Mouse (Mus musculus): Measurements from ENCODE around the gene Ap3s2. TPM values are rescaled to one million over a fixed set of nuclear protein-coding genes. Genes with fewer than 3 reads are reported as not detected.

The Ap3s2 gene
- polyA plus RNA-seq, 1 experiment from 2014 or later, result 51.0 TPM

DNA sequence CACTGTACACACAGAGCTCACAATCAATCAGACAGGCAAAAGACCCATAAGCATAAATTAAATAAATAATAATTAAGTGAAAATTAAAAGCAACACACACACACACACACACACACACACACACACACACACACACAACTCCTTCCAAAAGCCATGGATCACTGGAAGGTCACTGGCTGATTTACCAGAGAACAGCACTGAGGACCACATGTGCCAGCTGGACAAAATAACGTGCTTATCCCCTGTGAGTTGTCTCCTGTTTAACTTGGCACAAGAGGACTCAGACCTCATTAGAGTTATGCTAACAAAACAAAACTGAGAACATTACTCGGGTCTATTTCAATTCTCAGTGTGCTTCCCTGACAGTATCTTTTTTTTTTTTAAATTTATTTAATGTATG, 13.1 kb downstream of the Ap3s2 start:
- Histone ChIP-seq H3K4me3 (no peak overlapping the region), H3K4me1 (replicated peaks) (no peaks in the 10 kb centered on the region), H3K4me2 (no peak overlapping the region), H3K9ac (no peak overlapping the region), H3K27me3 (no peaks in the 10 kb centered on the region), H3K9me3 (no peaks in the 10 kb centered on the region), H3K36me3 (peaks cover 82% of the 10 kb centered on the region), H3K27ac (no peak overlapping the region)
- no peak for ATAC-seq (ENCODE audit: low FRiP score)
- WGBS, result 72% methylated on average over 2 of the region's 2 CpGs

- Histone ChIP-seq H3K36me3 (peaks cover 84% of the 10 kb centered on the region), H3K9me3 (no peaks in the 10 kb centered on the region), H3K4me2 (no peak overlapping the region), H3K4me1 (replicated peaks) (no peaks in the 10 kb centered on the region), H3K27ac (no peak overlapping the region), H3K4me3 (no peak overlapping the region), H3K27me3 (no peaks in the 10 kb centered on the region), H3K9ac (no peak overlapping the region)
- no peak for ATAC-seq (ENCODE audit: low FRiP score)
- WGBS, result 95% methylated on average over 3 of the region's 3 CpGs
Observed at GRCm38 (mm10) chr7:79906914-79907313, 13.5 kb downstream of the Ap3s2 start.

GRCm38 (mm10) chr7:79905193-79905592, 15.3 kb downstream of the Ap3s2 start:
- no peaks in the 10 kb centered on the region for H3K4me1 ChIP-seq (replicated peaks)

GRCm38 (mm10) chr7:79903160-79903792, 17.2 kb downstream of the Ap3s2 start:
- Histone ChIP-seq H3K27me3 (no peaks in the 10 kb centered on the region), H3K4me2 (no peak overlapping the region), H3K9ac (no peak overlapping the region), H3K27ac (no peak overlapping the region), H3K36me3 (peaks cover 86% of the 10 kb centered on the region), H3K4me1 (replicated peaks) (no peaks in the 10 kb centered on the region), H3K4me3 (no peak overlapping the region), H3K9me3 (no peaks in the 10 kb centered on the region)
- WGBS, result 96% methylated on average over 8 of the region's 8 CpGs
- no peak for ATAC-seq (ENCODE audit: low FRiP score)

More at GRCm38 (mm10) chr7:79905193-79905592, 15.3 kb downstream of the Ap3s2 start:
- no peak overlapping the region for H3K4me2 ChIP-seq
- no peak overlapping the region for H3K9ac ChIP-seq
- WGBS, result 95% methylated on average over 4 of the region's 4 CpGs
- H3K36me3 ChIP-seq, result peaks cover 87% of the 10 kb centered on the region
- H3K27ac ChIP-seq, result no peak overlapping the region
- ATAC-seq (ENCODE audit: low FRiP score), result no peak
- no peak overlapping the region for H3K4me3 ChIP-seq
- H3K27me3 ChIP-seq, result no peaks in the 10 kb centered on the region
- no peaks in the 10 kb centered on the region for H3K9me3 ChIP-seq

- ATAC-seq (ENCODE audit: low FRiP score), result no peak
Observed at GRCm38 (mm10) chr7:79900753-79901152, 19.7 kb downstream of the Ap3s2 start.

GRCm38 (mm10) chr7:79895225-79895624, 25.2 kb downstream of the Ap3s2 start:
- H3K4me2 ChIP-seq, result no peak overlapping the region
- H3K4me3 ChIP-seq, result no peak overlapping the region
- no peak for ATAC-seq (ENCODE audit: low FRiP score)
- WGBS, result 79% methylated on average over 3 of the region's 3 CpGs
- no peaks in the 10 kb centered on the region for H3K9me3 ChIP-seq
- no peak overlapping the region for H3K9ac ChIP-seq
- no peak overlapping the region for H3K27ac ChIP-seq
- H3K4me1 ChIP-seq (replicated peaks), result no peaks in the 10 kb centered on the region
- no peaks in the 10 kb centered on the region for H3K27me3 ChIP-seq
- H3K36me3 ChIP-seq, result peaks cover 76% of the 10 kb centered on the region

More at GRCm38 (mm10) chr7:79900753-79901152, 19.7 kb downstream of the Ap3s2 start:
- H3K27ac ChIP-seq, result no peak overlapping the region
- no peak overlapping the region for H3K4me3 ChIP-seq
- 97% methylated on average over 6 of the region's 6 CpGs for WGBS
- no peaks in the 10 kb centered on the region for H3K27me3 ChIP-seq
- no peaks in the 10 kb centered on the region for H3K9me3 ChIP-seq
- H3K9ac ChIP-seq, result no peak overlapping the region
- peaks cover 82% of the 10 kb centered on the region for H3K36me3 ChIP-seq
- no peak overlapping the region for H3K4me2 ChIP-seq
- no peaks in the 10 kb centered on the region for H3K4me1 ChIP-seq (replicated peaks)

GRCm38 (mm10) chr7:79894790-79895189, 25.7 kb downstream of the Ap3s2 start:
- Histone ChIP-seq H3K27ac (no peak overlapping the region), H3K4me3 (no peak overlapping the region), H3K9ac (no peak overlapping the region), H3K27me3 (no peaks in the 10 kb centered on the region), H3K36me3 (peaks cover 75% of the 10 kb centered on the region), H3K9me3 (no peaks in the 10 kb centered on the region), H3K4me2 (no peak overlapping the region), H3K4me1 (replicated peaks) (no peaks in the 10 kb centered on the region)
- ATAC-seq (ENCODE audit: low FRiP score), result no peak
- WGBS, result 100% methylated on average over 1 of the region's 1 CpGs

- H3K27me3 ChIP-seq, result no peaks in the 10 kb centered on the region
- 88% methylated on average over 6 of the region's 6 CpGs for WGBS
- H3K4me1 ChIP-seq (replicated peaks), result no peaks in the 10 kb centered on the region
- no peak overlapping the region for H3K27ac ChIP-seq
- no peak for ATAC-seq (ENCODE audit: low FRiP score)
- H3K4me2 ChIP-seq, result no peak overlapping the region
- H3K9ac ChIP-seq, result no peak overlapping the region
- H3K4me3 ChIP-seq, result no peak overlapping the region
- no peaks in the 10 kb centered on the region for H3K9me3 ChIP-seq
- H3K36me3 ChIP-seq, result peaks cover 65% of the 10 kb centered on the region
Observed at GRCm38 (mm10) chr7:79892576-79893428, 27.6 kb downstream of the Ap3s2 start.

- Histone ChIP-seq H3K27me3 (no peaks in the 10 kb centered on the region), H3K27ac (no peak overlapping the region), H3K36me3 (peaks cover 58% of the 10 kb centered on the region), H3K4me2 (no peak overlapping the region), H3K9me3 (no peaks in the 10 kb centered on the region), H3K4me3 (no peak overlapping the region), H3K9ac (no peak overlapping the region), H3K4me1 (replicated peaks) (no peaks in the 10 kb centered on the region)
- 89% methylated on average over 15 of the region's 15 CpGs for WGBS
- no peak for ATAC-seq (ENCODE audit: low FRiP score)
Observed at GRCm38 (mm10) chr7:79890436-79891221, 29.8 kb downstream of the Ap3s2 start.

DNA sequence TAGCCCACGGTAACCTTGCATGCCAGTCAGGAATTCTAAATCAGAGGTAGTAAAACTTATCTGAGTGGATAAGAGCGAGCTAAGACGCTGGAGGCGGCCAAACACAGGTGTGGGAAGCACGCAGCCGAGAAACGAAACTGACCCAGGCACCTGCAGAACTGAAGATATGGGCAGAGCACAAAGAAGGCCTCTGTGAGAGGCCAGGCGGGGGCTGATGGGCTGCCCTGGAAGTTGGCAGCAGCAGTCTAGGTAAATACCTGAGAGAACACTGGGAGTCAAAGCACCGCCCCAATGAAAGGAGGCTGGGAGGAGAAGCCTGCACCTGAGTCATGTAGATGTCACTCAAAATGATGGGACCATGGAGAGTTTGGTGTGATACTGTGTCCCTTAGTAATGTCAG, 31.8 kb downstream of the Ap3s2 start:
- Histone ChIP-seq H3K4me3 (no peak overlapping the region), H3K9ac (no peak overlapping the region), H3K4me2 (no peak overlapping the region), H3K9me3 (no peaks in the 10 kb centered on the region), H3K36me3 (peaks cover 49% of the 10 kb centered on the region), H3K4me1 (replicated peaks) (no peaks in the 10 kb centered on the region), H3K27me3 (no peaks in the 10 kb centered on the region), H3K27ac (no peak overlapping the region)
- ATAC-seq (ENCODE audit: low FRiP score), result no peak
- 95% methylated on average over 9 of the region's 9 CpGs for WGBS

DNA sequence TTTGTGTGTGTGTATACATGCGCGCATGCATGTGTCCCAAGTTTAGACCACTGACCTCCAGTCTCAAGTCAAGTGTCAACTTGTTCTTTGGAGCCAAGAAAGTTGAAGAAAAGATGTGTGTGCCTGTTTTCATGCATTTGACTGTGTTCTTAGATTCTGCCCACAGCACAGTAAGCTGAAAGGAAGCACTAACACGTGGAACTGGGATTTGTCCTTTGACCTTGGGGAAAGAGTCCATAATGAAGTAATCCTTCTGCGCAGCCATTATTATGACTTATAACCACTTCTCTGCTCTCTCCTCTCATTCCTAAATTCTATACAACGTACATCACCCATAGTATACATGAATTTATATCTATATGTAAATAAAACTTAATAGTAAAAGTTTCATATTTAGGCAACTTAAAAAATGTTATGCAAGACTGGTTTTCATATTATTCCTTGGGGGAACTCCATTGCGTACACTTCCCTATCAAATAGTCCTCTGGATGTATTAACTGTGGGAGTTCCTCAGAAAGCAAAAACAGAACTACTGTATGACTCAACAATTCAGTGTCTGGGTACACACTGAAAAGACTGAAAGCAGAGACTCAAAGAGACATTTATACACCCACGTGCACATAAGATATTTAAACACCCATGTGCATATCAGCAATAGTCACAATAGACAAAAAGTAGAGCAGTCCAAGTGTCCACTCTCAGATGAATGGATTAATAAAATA, 36.7 kb downstream of the Ap3s2 start:
- no peak overlapping the region for H3K4me2 ChIP-seq
- no peak for ATAC-seq (ENCODE audit: low FRiP score)
- H3K27me3 ChIP-seq, result no peaks in the 10 kb centered on the region
- WGBS, result 95% methylated on average over 7 of the region's 7 CpGs
- peaks cover 71% of the 10 kb centered on the region for H3K36me3 ChIP-seq
- no peaks in the 10 kb centered on the region for H3K4me1 ChIP-seq (replicated peaks)
- H3K9me3 ChIP-seq, result no peaks in the 10 kb centered on the region
- H3K4me3 ChIP-seq, result no peak overlapping the region
- H3K27ac ChIP-seq, result no peak overlapping the region
- no peak overlapping the region for H3K9ac ChIP-seq

GRCm38 (mm10) chr7:79881901-79882300, 38.5 kb downstream of the Ap3s2 start:
- Histone ChIP-seq H3K27me3 (no peaks in the 10 kb centered on the region), H3K4me2 (no peak overlapping the region), H3K4me3 (no peak overlapping the region), H3K36me3 (peaks cover 76% of the 10 kb centered on the region), H3K9ac (no peak overlapping the region), H3K4me1 (replicated peaks) (no peaks in the 10 kb centered on the region), H3K9me3 (no peaks in the 10 kb centered on the region), H3K27ac (no peak overlapping the region)
- no peak for ATAC-seq (ENCODE audit: low FRiP score)
- 96% methylated on average over 6 of the region's 6 CpGs for WGBS

Data from hindbrain, embryonic 13.5 days (tissue).